Mouse (Mus musculus) adrenal gland, postnatal 25 days (tissue): Measurements from ENCODE around the gene Jmjd8. TPM values are rescaled to one million over a fixed set of nuclear protein-coding genes. Genes with fewer than 3 reads are reported as not detected.
"Not testable (repeated sequence)": the region's sequence is repeated elsewhere in the genome, so short reads cannot be mapped to it uniquely, and the experiment has no call there.

Experiments used
- DNase-seq: peaks from one replicate; pipeline ENCODE4 v3.0.0; 2021; ENCODE audit warnings: mixed read lengths
- long read RNA-seq: library from polyadenylated mRNA; stranded (forward); transcript quantifications from one replicate; pipeline ENCODE4 v2.0.0, GENCODE M21; 2021
- total RNA-seq: library from RNA; stranded (reverse); gene quantifications from 2 replicates; pipeline ENCODE4 v1.2.3, GENCODE M21; 2021

The Jmjd8 gene
- 92.9 and 104 TPM in 2 replicates for total RNA-seq
- long read RNA-seq, transcript Jmjd8-205 (9 exons, 2,268 nt) = major isoform, 41 of 96 reads
- long read RNA-seq, partial matches to known transcripts = 44 of 96 reads
- long read RNA-seq, other reads (novel, unspliced or antisense) = 8 of 96 reads

DNA sequence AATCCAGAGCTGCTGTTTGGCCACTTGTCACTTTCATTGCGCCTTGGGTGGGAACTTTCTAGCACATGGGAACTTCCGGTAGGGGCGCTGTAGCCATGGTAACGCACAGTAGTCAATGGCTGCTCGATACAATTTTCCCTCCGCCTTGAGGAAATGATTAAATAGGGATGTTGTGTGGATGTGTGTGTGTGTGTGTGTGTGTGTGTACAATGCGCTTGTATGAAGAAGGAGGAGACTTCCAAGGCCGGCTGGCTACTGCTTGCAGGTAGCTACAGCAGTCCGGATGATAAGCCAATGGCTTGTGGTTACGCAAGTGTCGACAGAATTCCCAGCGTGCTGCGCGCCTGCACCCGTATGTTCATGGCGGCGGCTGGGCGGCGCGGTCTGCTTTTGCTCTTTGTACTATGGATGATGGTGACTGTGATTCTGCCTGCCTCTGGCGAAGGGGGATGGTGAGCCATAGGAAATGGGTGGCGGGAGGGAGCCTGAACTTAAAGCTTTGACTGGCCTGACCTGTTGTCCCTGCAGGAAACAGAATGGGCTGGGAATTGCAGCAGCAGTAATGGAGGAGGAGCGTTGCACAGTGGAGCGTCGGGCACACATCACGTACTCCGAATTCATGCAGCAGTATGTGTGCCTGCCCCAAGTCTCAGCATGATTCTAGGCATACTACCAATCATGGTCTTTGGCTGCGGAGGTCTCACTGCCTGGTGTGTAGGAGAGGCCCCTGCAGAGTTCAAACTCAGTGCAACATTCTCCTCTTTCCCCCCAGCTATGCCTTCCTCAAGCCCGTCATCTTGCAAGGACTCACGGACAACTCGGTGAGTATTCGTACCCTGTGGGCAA lies at the start of gene Jmjd8:
TSS of gene Jmjd8 (plus strand) at position 156 of the 846 bp plus-strand sequence.
- DNase-seq = peak; percentile 79

DNA sequence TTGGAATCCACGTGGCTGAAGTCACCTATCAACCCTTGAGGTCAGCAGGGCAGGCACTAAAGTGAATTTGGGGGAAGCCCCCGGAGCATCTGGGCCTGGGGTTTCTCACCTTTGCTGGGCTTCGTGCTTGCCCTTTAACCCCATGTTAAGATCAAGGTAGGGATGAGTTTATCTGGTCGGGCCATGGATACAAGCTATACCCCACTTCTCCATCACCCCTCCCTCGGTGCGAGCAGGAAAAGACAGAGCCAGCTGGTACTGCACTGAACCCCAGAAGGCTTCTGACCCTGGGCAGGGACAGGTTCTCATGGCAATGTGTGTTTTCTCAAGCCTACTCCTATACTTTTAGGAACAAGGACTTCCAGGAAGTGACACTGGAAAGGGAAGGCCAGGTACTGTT lies 47.3 kb upstream of the Jmjd8 start:
- DNase-seq = no peak

DNA sequence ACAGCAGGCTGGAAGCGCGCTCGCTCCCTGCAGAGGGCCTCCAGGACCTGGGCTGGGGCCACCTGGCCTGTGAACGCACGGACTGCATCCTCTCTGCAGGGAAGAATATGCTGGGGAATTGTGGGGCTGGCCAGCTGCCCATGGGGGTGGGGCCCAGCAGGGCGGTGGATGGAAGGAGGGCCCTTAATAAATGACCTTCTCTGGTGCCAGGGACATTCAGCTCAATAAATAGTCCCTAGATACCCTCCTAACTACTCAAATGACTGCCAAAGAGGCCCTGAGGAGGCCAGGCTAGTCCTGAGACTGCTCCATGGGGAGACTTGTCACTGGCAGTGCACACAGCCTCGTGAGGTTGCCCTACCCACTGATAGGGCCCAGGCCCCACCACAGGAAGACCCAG lies 45.6 kb upstream of the Jmjd8 start:
- DNase-seq = peak; percentile 72

DNA sequence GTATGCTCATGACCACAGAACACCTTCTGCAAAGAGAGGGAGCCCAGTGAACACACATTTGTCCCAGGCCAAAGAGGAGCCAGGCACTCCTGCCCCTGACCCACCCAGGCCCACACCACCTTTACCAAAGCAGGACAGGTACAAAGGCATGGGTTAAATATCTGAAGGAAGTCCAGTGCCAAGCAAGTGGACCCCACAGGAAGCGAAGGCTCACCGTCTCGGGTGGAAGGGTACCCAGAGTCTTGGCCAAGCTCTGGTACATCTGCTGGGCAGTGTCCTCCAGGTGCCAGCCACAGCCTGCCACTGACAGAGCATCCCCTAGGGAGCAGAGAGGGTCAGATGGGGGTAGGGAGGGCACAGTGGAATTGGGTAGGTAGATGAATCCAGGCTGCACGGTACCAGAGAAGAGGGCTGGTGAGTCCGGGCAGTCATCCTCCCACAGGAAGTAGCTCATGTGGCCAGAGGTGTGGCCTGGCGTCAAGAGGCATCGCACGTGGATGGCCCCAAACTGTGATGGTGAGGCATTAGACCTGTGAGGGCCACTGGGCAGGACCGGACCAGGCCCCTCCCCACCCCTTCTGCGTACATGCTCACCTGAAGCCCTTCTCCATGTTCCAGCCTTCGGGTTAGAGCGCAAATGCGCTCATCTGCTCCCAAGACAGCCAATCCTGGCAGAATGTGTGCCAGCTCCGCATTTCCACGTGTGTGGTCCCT lies 44.6 kb upstream of the Jmjd8 start:
- no peak for DNase-seq

DNA sequence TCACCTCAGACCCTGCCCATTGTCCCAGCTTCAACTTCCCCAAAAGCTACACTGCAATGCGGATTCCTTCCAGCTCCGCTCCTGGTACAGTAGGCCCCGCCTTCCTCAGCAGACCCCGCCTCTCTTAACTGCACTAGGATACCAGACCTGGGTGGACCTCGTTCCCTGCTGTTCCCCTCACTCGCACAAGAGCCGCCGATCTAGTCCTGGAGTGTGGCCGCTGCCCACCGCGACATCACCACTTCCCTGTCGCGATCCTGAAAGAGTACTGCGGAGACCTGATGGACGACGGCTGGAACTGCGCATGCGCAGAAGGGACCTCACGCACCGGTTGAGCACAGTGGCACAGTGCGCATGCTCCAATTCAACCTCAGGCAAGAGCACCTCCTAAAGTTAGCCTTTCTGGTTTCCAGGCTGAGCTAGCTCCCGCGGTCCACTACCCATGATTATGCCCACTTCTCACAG lies 43.4 kb upstream of the Jmjd8 start, which contains the start of gene Haghl:
TSS of gene Haghl (minus strand) at position 393 of the 465 bp plus-strand sequence.
- DNase-seq = peak; percentile 94

DNA sequence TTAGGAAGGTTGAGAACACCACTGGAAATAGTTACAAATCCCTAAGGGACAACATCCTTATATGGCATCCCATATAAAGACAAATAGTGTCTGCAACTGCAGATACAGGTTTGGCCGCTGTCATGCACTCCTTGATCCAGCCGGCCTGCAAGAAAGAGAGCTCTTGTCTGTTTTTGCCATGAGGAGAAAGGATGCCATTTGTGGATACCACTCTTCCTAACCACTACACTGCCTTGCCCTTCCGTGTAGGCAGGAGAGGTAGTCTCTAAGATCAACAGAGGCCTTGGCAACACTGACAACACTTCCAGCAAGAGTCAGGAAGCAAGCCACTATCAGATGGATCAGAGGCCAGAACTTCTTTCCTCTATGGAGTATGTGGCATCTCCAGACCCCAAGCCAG lies 42.4 kb upstream of the Jmjd8 start, which contains the start of gene Ccdc78:
TSS of gene Ccdc78 (plus strand) at position 301 of the 400 bp plus-strand sequence.
- DNase-seq = no peak

DNA sequence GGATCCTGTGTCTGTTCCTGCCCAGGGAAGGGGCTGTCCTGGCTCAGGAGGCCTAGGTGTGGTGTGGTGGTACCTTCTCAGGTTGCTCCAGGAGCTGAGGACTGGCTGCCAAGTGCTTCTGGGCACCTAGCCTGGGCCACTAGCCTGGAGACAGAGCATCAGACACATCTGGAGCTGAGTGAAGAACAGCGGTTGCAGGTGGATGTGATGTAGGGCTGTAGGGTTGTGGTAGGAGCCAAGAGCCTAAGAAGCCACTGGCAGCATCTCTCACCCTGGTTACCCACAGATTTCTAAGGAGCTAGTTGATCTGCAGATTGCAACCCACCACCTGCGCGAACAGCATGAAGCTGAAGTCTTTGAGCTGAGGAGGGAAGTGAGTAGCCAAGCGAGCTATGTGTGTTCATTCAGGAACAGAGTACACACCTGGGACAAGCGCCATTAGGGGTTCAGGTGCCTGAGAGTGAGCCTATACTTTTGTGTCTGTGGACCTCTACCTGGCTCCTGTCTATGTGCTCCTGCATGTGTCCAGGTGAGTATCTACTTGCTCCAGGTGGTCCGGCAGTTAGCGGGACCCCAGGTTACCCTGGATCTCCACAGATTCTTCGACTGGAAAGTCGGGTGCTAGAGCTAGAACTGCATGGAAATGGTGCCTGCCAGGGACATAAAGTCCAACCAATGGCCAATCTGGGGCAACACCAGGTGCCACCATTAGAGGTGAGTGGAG lies 41.7 kb upstream of the Jmjd8 start:
- no peak for DNase-seq

DNA sequence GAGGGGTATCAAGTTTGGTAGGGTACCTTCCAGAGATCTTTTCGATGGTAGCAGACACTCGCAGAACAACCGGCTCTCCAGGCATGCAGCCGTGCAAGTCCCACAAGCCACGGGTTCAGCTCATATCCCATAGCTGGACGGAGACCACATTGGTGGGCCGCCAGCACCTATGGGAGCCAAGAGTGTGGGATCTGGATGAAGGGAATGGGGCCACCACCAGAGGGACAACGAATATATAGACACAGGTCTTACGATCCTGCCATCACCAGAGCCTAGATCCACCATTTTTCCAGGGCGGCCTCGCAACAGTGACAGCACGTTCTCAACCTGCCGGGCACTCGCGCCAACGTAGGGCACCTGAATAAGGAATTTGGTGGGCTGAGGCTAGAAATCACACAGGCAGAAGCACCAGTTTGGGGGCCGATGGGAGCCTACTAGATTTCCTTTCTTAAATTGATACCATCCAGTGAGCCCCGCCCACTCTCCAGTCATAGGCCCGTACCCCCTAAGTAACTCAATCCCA lies 37.3 kb upstream of the Jmjd8 start:
- DNase-seq = no peak

DNA sequence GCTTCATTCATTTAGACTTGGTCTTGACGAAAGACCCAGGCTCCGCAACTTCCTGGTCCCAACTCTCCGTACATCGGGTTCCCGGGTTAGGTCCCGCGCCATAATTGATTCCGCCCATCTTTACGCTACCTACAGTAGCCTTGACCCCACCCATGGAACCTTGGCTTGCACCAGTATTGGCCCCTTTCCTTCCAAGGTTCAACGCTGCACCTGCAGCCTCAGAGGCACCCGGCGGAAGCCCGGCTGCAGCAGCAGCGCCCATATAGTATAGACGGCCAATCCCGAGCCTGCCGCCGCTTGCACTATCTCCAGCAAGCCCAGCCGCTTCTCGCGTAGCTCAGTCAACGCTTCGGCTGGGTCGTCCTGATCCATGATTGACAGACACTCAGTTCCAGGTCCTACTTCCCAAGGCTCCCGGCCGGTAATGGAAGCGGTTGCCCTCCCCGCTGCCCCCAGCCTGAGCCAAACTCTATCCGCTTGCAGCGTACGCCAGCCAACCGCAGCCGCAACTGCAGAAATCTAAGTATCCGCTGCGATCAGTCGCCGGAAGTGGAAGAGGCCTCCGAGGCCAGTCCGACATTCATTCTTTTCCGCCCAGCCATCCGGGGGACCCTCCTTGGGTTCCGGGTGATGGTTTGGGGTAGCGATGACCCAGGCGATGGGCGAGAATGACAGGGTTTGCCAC lies 36.7 kb upstream of the Jmjd8 start:
- peak; percentile 83 for DNase-seq

DNA sequence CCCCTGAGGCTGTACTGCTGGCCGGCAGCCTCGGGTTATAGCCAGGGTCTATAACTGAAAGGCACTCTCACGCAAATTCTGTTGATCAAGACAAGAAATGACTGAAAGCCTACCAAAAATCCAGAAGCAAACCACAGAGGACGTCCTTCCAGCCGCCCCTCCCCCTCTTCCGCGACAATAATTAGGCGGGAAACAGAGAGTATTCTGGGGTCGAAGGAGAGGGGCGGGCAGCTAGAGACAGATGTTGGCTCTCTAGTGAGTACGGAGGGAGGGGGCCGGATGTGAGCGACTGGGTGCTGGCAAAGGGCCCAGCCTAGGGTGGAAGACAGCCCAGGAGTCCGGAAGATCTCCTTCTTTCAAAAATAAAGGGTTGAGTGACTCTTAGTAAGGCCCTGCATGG lies 36.1 kb upstream of the Jmjd8 start, which contains the start of gene Fam173a:
TSS of gene Fam173a (minus strand) at position 287 of the 400 bp plus-strand sequence.
- peak; percentile 76 for DNase-seq

DNA sequence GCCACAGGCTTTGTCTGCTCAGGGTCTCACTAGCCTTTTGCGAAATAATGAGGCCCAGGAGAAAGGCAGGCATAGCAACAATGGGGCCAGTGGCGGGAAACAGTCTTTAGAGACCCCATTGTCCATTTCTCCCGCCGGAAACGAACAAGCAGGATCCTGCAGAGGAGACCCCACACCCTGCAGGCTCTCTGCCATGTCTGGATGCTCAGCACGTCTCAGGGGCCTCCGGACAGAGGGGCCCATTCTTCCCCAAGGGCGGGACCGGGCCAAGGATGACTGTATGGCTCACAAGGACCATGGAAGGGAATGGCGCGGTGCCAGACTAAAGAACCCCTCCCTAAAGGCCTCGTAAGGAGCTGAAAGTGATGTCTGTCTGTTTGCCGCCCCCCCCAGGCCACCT lies 34.5 kb upstream of the Jmjd8 start:
- DNase-seq = no peak

DNA sequence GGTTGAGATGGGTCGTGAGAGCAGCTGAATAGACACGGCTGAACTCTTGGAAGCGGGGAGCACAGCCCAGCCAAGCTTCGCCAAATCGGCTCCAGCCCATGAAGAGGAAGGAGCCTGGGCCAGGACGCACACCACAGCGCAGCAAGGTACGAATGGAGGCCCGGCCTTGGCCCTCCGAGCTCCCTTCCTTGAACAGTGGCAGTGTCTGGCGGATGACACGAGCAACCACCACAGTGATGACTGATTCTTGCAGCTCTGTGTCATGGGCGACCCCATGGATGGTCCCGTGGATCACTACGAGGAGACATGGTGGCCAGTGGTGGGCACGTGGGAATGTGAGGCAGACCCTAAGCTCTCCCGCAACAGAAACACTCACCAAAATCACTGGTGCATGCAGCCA lies 33.7 kb upstream of the Jmjd8 start:
- no peak for DNase-seq

DNA sequence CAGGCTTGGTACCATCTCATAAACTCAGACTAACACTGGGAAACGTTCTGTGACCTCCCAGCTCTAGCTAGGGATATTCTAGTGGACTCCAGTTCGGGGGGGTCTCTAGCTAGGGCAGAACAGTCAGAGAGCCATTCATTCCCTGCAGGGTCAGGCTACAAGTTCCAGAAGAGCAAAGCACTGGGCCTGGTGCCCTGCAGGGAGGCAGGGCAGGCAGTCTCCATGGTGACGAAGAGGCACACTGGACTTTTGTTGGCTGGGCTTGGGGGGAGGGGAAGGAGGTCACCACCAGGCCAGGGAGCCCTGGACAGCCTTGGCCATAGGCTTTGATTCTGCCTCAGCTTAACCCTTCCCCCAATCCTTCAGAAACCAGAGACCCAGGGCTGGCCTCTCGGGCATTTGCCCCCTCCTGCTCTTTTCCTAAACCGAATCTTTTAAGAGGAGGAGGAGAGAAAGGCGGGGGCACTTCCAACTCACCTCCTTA lies 33.0 kb upstream of the Jmjd8 start, which contains the start of gene AC134908.4:
TSS of gene AC134908.4 (minus strand) at position 51 of the 484 bp plus-strand sequence.
- DNase-seq = no peak

DNA sequence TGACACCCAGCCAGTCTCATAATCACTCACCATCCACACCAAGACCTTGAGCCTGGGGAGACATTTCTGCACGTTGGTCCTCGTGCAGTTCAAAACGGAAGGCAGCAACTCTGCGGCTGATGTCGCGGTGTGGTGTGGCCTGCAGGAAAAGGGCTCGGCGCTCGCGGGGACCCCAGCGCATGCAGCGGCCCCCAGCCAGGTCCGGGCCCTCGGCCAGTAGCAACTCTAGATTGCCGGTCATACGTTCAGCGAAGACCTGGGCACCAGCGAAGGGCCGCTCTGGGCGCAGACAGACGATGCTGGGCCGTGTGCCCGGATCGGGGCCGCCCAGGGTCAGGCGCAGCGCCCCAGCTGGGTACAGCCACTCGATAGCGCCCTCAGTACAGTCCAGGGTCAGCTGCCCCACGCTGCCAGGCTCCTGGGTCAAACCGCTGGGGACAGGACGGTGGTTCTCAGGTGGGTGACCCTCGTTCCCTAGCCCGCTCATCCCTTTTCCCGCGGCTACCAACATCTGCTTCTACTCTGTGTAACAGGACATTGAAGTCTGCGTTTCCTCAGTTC lies 32.4 kb upstream of the Jmjd8 start:
- DNase-seq = peak; percentile 47

DNA sequence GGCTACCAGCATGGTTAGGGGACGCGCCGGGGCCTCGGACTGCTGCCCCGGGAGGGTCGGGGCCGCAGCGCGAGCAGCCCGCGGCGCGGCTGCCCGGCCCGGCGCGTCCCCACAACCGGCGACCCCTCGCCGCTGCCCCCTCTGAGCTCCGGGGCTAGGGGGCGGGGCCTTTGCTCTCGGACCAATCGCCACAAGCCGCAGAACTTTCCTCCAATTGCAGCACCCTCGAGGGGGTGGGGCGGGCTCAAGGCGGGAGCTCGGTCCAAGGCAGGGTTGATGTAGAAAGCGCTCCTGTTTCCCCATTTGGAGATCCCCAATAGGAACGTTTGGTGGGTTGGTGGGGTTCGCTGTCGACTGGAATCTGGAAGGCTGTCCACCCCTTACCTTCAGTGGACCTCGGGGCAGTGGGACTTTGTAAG lies 31.7 kb upstream of the Jmjd8 start, which contains the start of gene Metrn:
TSS of gene Metrn (minus strand) at position 186 of the 419 bp plus-strand sequence.
- peak; percentile 92 for DNase-seq

DNA sequence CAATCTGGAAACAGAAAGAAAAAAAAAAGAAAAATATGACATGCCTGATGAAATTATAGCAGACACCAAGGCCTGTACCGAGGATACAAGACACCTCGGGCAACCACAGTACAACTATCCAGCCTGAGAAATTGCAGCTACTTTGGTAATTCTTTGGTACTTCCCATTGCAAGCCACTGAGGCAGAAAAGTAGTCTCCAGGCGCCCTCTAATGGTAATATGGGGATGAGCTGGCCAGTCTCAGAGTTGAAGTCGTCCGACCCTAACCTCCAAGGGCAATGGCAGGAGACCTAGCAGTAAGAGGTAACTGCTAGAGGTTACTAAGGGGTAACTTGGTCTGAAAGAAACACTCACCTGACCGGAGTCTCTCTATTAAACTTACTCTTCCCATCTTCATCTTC lies 27.6 kb upstream of the Jmjd8 start:
- no peak for DNase-seq

DNA sequence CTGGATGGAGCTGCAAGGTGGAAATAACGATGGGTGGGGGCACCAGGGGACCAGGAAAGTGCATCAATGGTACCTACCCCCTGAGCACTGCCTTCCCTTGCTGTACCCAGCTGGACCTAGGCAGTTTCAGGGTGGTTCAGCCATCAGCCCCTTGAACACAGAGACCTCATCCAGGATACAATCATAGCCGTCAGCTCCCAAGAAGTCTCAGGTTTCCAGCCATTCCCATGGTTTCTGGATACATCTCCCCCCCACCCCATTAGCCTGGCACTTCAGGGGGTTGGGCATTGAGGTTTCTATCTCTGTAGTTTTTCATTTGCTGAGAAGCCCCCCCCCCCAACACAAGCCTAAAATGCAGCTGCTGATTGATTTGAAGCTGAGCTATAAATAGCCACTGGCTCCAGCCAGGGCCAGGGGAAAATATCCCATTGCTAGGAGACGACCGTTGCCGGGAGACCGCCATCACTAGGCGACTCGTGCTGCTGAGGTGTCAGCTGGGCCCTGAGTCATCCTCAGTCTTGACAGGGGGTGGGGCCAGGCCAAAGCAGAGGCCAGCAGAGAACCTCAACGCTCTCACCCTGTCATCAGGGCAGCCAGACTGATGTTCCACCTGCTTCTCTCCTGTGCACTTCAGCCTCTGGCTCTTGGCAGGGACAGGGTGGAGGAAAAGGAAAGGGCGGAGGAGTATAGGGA lies 25.7 kb upstream of the Jmjd8 start:
- DNase-seq = peak; percentile 87

DNA sequence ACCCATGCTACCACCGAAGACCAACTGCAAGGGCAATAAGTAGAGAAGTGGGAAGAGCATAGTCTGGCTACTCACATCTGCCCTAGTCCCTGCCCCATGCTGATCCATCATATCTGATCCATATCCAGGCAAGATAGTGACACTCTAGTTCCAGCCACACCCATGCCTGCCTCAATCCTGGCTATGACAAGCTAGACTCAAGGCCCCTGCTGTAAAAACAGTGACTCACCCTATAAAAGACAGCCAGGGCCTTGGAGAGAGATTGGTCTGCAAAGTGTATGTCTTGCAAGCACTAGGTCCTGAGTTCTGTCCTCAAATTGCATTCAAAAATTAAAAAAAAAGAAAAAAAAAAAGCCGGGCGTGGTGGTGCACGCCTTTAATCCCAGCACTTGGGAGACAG lies 22.2 kb upstream of the Jmjd8 start:
- no peak for DNase-seq

DNA sequence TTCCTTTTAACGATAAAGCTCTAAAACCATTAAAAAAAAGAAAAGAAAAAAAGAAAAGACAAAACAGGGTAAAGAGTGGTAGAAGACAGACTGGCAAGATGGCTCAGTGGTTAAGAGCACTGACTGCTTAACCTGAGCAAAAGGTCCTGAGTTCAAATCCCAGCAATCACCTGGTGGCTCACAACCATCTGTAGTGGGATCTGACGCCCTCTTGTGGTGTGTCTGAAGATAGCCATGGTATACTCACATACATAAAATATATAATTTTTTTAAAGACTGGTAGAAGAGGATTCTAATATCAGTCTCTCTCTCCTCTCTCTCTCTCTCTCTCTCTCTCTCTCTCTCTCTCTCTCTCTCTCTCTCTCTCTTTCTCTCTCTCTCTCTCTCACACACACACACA lies 21.2 kb upstream of the Jmjd8 start:
- not testable (repeated sequence) for DNase-seq

DNA sequence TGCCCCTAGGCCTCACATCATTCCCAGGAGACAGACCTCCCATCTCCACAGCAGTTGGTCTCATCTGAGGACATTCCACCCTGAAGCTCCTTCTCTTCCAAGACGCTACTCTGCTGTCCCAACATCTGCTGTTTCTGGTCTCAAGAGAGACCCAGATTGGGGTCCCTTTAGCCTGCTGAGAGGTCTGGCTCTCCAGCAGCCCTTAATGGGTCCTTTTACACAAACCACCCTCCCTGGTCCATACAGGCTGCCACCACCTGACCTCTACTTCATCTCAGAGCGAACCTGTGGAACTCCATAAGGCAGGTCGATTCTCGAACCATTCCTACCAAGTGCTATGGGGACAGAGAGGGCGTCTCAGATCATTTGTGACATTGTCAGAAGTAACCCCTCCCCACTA lies 20.6 kb upstream of the Jmjd8 start:
- DNase-seq = no peak
